19 mouse cellular contexts compared by ENCODE assay signal in genomic region chr1:175319205-175319604, GRCm38 (mm10).
A peak's percentile ranks its signal among the peaks of the same experiment; 100 is the strongest.
DNase-seq lines count a peak whose midpoint lies in the region; ATAC-seq and TF ChIP-seq lines count a peak whose summit lies in the region.
"Had no signal": no experiment of that assay in that cellular context is flagged by ENCODE, and none has a peak within 500 bp of the region (broad histone marks: within the 10 kb centered on the region; RNA-seq: fewer than 3 reads in every experiment).

No protein-coding gene starts in this region.

- H3K9ac ChIP-seq in forebrain, postnatal 0 days: no peak overlapping the region
- H3K9ac ChIP-seq in forebrain, embryonic 13.5 days: no peak overlapping the region
- H3K9ac ChIP-seq: intestine, embryonic 15.5 days had no signal

- no peaks in the 10 kb centered on the region for H3K36me3 ChIP-seq in forebrain, postnatal 0 days (ENCODE audit: insufficient read depth)
- H3K36me3 ChIP-seq in forebrain, embryonic 13.5 days (ENCODE audit: poor library complexity, severe bottlenecking): no peaks in the 10 kb centered on the region
- H3K36me3 ChIP-seq: heart, embryonic 10.5 days; intestine, embryonic 15.5 days had no signal

- H3K4me2 ChIP-seq in forebrain, postnatal 0 days (ENCODE audit: low read depth): no peak overlapping the region
- H3K4me2 ChIP-seq in forebrain, embryonic 13.5 days: no peak overlapping the region
- H3K4me2 ChIP-seq: intestine, embryonic 15.5 days had no signal

- no peaks in the 10 kb centered on the region for H3K4me1 ChIP-seq in forebrain, postnatal 0 days (ENCODE audit: insufficient read depth)
- H3K4me1 ChIP-seq in forebrain, embryonic 13.5 days: no peaks in the 10 kb centered on the region
- H3K4me1 ChIP-seq: heart, embryonic 10.5 days; intestine, embryonic 15.5 days had no signal

- ATAC-seq in forebrain, postnatal 0 days: peak; percentile 29; the same call in 1 of the 2 replicates
- no peak for ATAC-seq in forebrain, embryonic 13.5 days
- ATAC-seq: intestine, embryonic 15.5 days had no signal

- H3K27me3 ChIP-seq in forebrain, postnatal 0 days (ENCODE audit: insufficient read depth, low read length): no peaks in the 10 kb centered on the region
- H3K27me3 ChIP-seq in forebrain, embryonic 13.5 days: no peaks in the 10 kb centered on the region
- H3K27me3 ChIP-seq: intestine, embryonic 15.5 days had no signal

- WGBS in forebrain, postnatal 0 days: 31% methylated on average over 9 of the region's 9 CpGs
- 43% methylated on average over 9 of the region's 9 CpGs for WGBS in forebrain, embryonic 13.5 days

- DNase-seq in forebrain, postnatal 0 days: no peak
- DNase-seq in left cerebral cortex, adult 18-20 months (ENCODE audit: low spot score in 2 of 2): peak; percentile 30 to 36
- no peak for DNase-seq in left cerebral cortex, postnatal 36 days (ENCODE audit: low spot score in 2 of 2)
- DNase-seq in right cerebral cortex, adult 18-20 months: peak; percentile 51
- no peak for DNase-seq in right cerebral cortex, postnatal 25 days
- no peak for DNase-seq in gastrocnemius, adult 8-10 months (ENCODE audit: low spot score in 2 of 2)
- DNase-seq: adrenal gland, postnatal 25 days; cerebellum, adult 11 months; cerebellum, postnatal 10 days; gastrocnemius, adult 2 months; kidney, adult 9 months; kidney, postnatal 14 days; layer of hippocampus, postnatal 36 days; lung, postnatal 4 days; right cerebral cortex, postnatal 14 days; spleen, adult 18-20 months had no signal

- no peak overlapping the region for H3K27ac ChIP-seq in forebrain, postnatal 0 days (ENCODE audit: low read depth, low read length)
- H3K27ac ChIP-seq in forebrain, embryonic 13.5 days: no peak overlapping the region
- H3K27ac ChIP-seq: gastrocnemius, adult 2 months; heart, embryonic 10.5 days; intestine, embryonic 15.5 days had no signal

- intact Hi-C loops in left cerebral cortex, postnatal 36 days (cut with DNase I): no loop called here

- no peak for TF ChIP-seq CTCF in forebrain, postnatal 0 days (IDR thresholded peaks at IDR 0.05; ENCODE audit: low read depth)

- no peak overlapping the region for H3K4me3 ChIP-seq in forebrain, postnatal 0 days (ENCODE audit: low read depth, low read length)
- H3K4me3 ChIP-seq in forebrain, embryonic 13.5 days: no peak overlapping the region
- H3K4me3 ChIP-seq: gastrocnemius, adult 2 months; heart, embryonic 10.5 days; intestine, embryonic 15.5 days had no signal

- no peaks in the 10 kb centered on the region for H3K9me3 ChIP-seq in forebrain, postnatal 0 days (ENCODE audit: low read length)
- H3K9me3 ChIP-seq in forebrain, embryonic 13.5 days (replicated peaks): no peaks in the 10 kb centered on the region
- H3K9me3 ChIP-seq: heart, embryonic 10.5 days; intestine, embryonic 15.5 days had no signal

Comparison
In these comparisons a context has a peak if more than half of its experiments do, and no peak if none do; other contexts are left out.
1. DNase-seq: peak in left cerebral cortex, adult 18-20 months (2 of 2) and right cerebral cortex, adult 18-20 months (single experiment); none in forebrain, postnatal 0 days (single experiment), left cerebral cortex, postnatal 36 days (0 of 2), right cerebral cortex, postnatal 25 days (single experiment) and gastrocnemius, adult 8-10 months (0 of 2).